ENCODE assay signal across 21 mouse cellular contexts in genomic region chr2:94184142-94184541, GRCm38 (mm10). TPM values are rescaled to one million over a fixed set of nuclear protein-coding genes. Genes with fewer than 3 reads are reported as not detected.
DNase-seq lines count a peak whose midpoint lies in the region; ATAC-seq and TF ChIP-seq lines count a peak whose summit lies in the region.
"Had no signal": no experiment of that assay in that cellular context is flagged by ENCODE, and none has a peak within 500 bp of the region (broad histone marks: within the 10 kb centered on the region; RNA-seq: fewer than 3 reads in every experiment).

No protein-coding gene starts in this region.

- no peak overlapping the region for H3K4me3 ChIP-seq in forebrain, embryonic 11.5 days (ENCODE audit: low read depth, low read length)
- H3K4me3 ChIP-seq in forebrain, embryonic 15.5 days: no peak overlapping the region
- no peak overlapping the region for H3K4me3 ChIP-seq in midbrain, embryonic 11.5 days (ENCODE audit: low read depth, low read length)
- no peak overlapping the region for H3K4me3 ChIP-seq in midbrain, embryonic 15.5 days
- H3K4me3 ChIP-seq in CH12.LX (replicated peaks in 1 of 3; ENCODE audit: low read depth in 2 of 3, low read length in 2 of 3, poor library complexity in 1 of 3): no peak overlapping the region
- H3K4me3 ChIP-seq: embryonic facial prominence, embryonic 15.5 days; limb, embryonic 13.5 days; liver, embryonic 12.5 days had no signal

- no peak for TF ChIP-seq CTCF in CH12.LX (conservative IDR thresholded peaks at IDR 0.05 in 1 of 2, IDR thresholded peaks at IDR 0.05 in 1 of 2; ENCODE audit: low read depth in 2 of 2, low read length in 2 of 2)

- TF ChIP-seq RAD21 in CH12.LX (IDR thresholded peaks at IDR 0.05; ENCODE audit: low read depth, low read length): no peak

- peak; percentile 51 for DNase-seq in forebrain, embryonic 11.5 days (ENCODE audit: low spot score)
- no peak for DNase-seq in midbrain, embryonic 11.5 days (ENCODE audit: low spot score, missing footprints)
- DNase-seq in CH12.LX (ENCODE audit: extremely low read depth): no peak
- peak; percentile 11 for DNase-seq in embryo, embryonic 10 days (ENCODE audit: low spot score)
- DNase-seq in thymus, postnatal 25 days: no peak
- DNase-seq in spleen, postnatal 4 days (ENCODE audit: low spot score in 2 of 2): no peak
- DNase-seq: adrenal gland, adult 2 months; cerebellum, adult 11-12 months; cerebellum, postnatal 14 days; heart, postnatal 4 days; kidney, adult 18-20 months; kidney, postnatal 4 days; lung, adult 18-20 months; lung, postnatal 10 days had no signal

- in situ Hi-C loops in CH12.LX (cut with MboI; ENCODE audit: low pct_ligation_motif_present, low pct_unique_long_range_greater_than_20kb, low sequenced_read_pairs): no loop called here

- no peaks in the 10 kb centered on the region; the same call in 1 of the 2 replicates for H3K4me1 ChIP-seq in forebrain, embryonic 11.5 days (replicated peaks; ENCODE audit: control insufficient read depth, insufficient read depth, low read length)
- H3K4me1 ChIP-seq in forebrain, embryonic 15.5 days: no peaks in the 10 kb centered on the region
- H3K4me1 ChIP-seq in midbrain, embryonic 11.5 days (ENCODE audit: control insufficient read depth, insufficient read depth, low read length): peaks cover 6% of the 10 kb centered on the region
- no peaks in the 10 kb centered on the region for H3K4me1 ChIP-seq in midbrain, embryonic 15.5 days
- H3K4me1 ChIP-seq in CH12.LX (ENCODE audit: control insufficient read depth in 1 of 2, insufficient read depth in 2 of 2): no peaks in the 10 kb centered on the region
- H3K4me1 ChIP-seq: embryonic facial prominence, embryonic 15.5 days; limb, embryonic 13.5 days; liver, embryonic 12.5 days had no signal

- no peaks in the 10 kb centered on the region for H3K9me3 ChIP-seq in forebrain, embryonic 11.5 days (ENCODE audit: control insufficient read depth, low read length)
- H3K9me3 ChIP-seq in forebrain, embryonic 15.5 days: no peaks in the 10 kb centered on the region
- no peaks in the 10 kb centered on the region for H3K9me3 ChIP-seq in midbrain, embryonic 11.5 days (ENCODE audit: control insufficient read depth, low read length)
- no peaks in the 10 kb centered on the region for H3K9me3 ChIP-seq in midbrain, embryonic 15.5 days
- no peaks in the 10 kb centered on the region for H3K9me3 ChIP-seq in CH12.LX (replicated peaks; ENCODE audit: low read length)
- H3K9me3 ChIP-seq: embryonic facial prominence, embryonic 15.5 days; limb, embryonic 13.5 days; liver, embryonic 12.5 days had no signal

- peak; percentile 80 for ATAC-seq in forebrain, embryonic 11.5 days (replicated peaks; ENCODE audit: low FRiP score)
- no peak for ATAC-seq in forebrain, embryonic 15.5 days (replicated peaks)
- peak; percentile 72 for ATAC-seq in midbrain, embryonic 11.5 days (ENCODE audit: low FRiP score)
- no peak for ATAC-seq in midbrain, embryonic 15.5 days (replicated peaks)
- ATAC-seq: inflammation-experienced regulatory T-cells, adult 6 months; liver, embryonic 12.5 days; Patski had no signal

- no peaks in the 10 kb centered on the region for H3K79me2 ChIP-seq in CH12.LX (replicated peaks; ENCODE audit: control insufficient read depth, extremely low read depth, insufficient read depth, poor library complexity, severe bottlenecking)

- H3K36me3 ChIP-seq in forebrain, embryonic 11.5 days (ENCODE audit: control insufficient read depth, insufficient read depth, low read length): no peaks in the 10 kb centered on the region
- H3K36me3 ChIP-seq in forebrain, embryonic 15.5 days: no peaks in the 10 kb centered on the region
- no peaks in the 10 kb centered on the region for H3K36me3 ChIP-seq in midbrain, embryonic 11.5 days (ENCODE audit: control insufficient read depth, insufficient read depth, low read length)
- H3K36me3 ChIP-seq in midbrain, embryonic 15.5 days (replicated peaks): no peaks in the 10 kb centered on the region
- H3K36me3 ChIP-seq in CH12.LX (replicated peaks in 1 of 2; ENCODE audit: control insufficient read depth in 1 of 2, insufficient read depth in 1 of 2, low read length in 1 of 2): no peaks in the 10 kb centered on the region
- H3K36me3 ChIP-seq: embryonic facial prominence, embryonic 15.5 days; limb, embryonic 13.5 days; liver, embryonic 12.5 days had no signal

- H3K4me2 ChIP-seq in forebrain, embryonic 11.5 days (ENCODE audit: low read depth, low read length, severe bottlenecking): no peak overlapping the region
- H3K4me2 ChIP-seq in forebrain, embryonic 15.5 days (replicated peaks): no peak overlapping the region
- no peak overlapping the region for H3K4me2 ChIP-seq in midbrain, embryonic 11.5 days
- H3K4me2 ChIP-seq in midbrain, embryonic 15.5 days: no peak overlapping the region
- peak overlapping the region; percentile 45; the same call in 1 of the 2 replicates for H3K4me2 ChIP-seq in CH12.LX (ENCODE audit: insufficient read depth, low read depth, poor library complexity, severe bottlenecking)
- H3K4me2 ChIP-seq: embryonic facial prominence, embryonic 15.5 days; limb, embryonic 13.5 days; liver, embryonic 12.5 days had no signal

- no peak overlapping the region for H3K27ac ChIP-seq in forebrain, embryonic 11.5 days (ENCODE audit: low read depth, low read length)
- no peak overlapping the region for H3K27ac ChIP-seq in forebrain, embryonic 15.5 days (replicated peaks)
- H3K27ac ChIP-seq in midbrain, embryonic 11.5 days (ENCODE audit: low read depth, low read length): no peak overlapping the region; the same call in 1 of the 2 replicates
- no peak overlapping the region for H3K27ac ChIP-seq in midbrain, embryonic 15.5 days
- no peak overlapping the region for H3K27ac ChIP-seq in CH12.LX (ENCODE audit: insufficient read depth, low read depth)
- H3K27ac ChIP-seq: embryonic facial prominence, embryonic 15.5 days; limb, embryonic 13.5 days; liver, embryonic 12.5 days had no signal

- no peak for TF ChIP-seq EP300 in CH12.LX (IDR thresholded peaks at IDR 0.05; ENCODE audit: low read length)

- 6% methylated on average over 6 of the region's 6 CpGs for WGBS in forebrain, embryonic 11.5 days
- WGBS in forebrain, embryonic 15.5 days: under 1% methylated on average over 6 of the region's 6 CpGs
- 4% methylated on average over 6 of the region's 6 CpGs for WGBS in midbrain, embryonic 11.5 days
- WGBS in midbrain, embryonic 15.5 days: 6% methylated on average over 6 of the region's 6 CpGs

- H3K27me3 ChIP-seq in forebrain, embryonic 11.5 days (ENCODE audit: control insufficient read depth, insufficient read depth, low read length): no peaks in the 10 kb centered on the region
- H3K27me3 ChIP-seq in forebrain, embryonic 15.5 days: no peaks in the 10 kb centered on the region
- H3K27me3 ChIP-seq in midbrain, embryonic 11.5 days (ENCODE audit: control insufficient read depth, insufficient read depth, low read length): no peaks in the 10 kb centered on the region
- no peaks in the 10 kb centered on the region for H3K27me3 ChIP-seq in midbrain, embryonic 15.5 days (replicated peaks)
- H3K27me3 ChIP-seq in CH12.LX (replicated peaks): peaks cover 41% of the 10 kb centered on the region

- no peak overlapping the region for H3K9ac ChIP-seq in forebrain, embryonic 11.5 days (ENCODE audit: low read length)
- H3K9ac ChIP-seq in forebrain, embryonic 15.5 days (replicated peaks): no peak overlapping the region
- H3K9ac ChIP-seq in midbrain, embryonic 11.5 days (ENCODE audit: low read length): no peak overlapping the region
- no peak overlapping the region for H3K9ac ChIP-seq in midbrain, embryonic 15.5 days
- H3K9ac ChIP-seq in CH12.LX (ENCODE audit: insufficient read depth, low read depth): no peak overlapping the region
- H3K9ac ChIP-seq: embryonic facial prominence, embryonic 15.5 days; limb, embryonic 13.5 days; liver, embryonic 12.5 days had no signal

- dilution Hi-C loops in CH12.LX (cut with MboI; ENCODE audit: extremely low pct_ligation_motif_present, extremely low pct_unique_long_range_greater_than_20kb, low sequenced_read_pairs): no loop called here

- TF ChIP-seq POLR2A in CH12.LX (IDR thresholded peaks at IDR 0.05; ENCODE audit: low read depth, low read length): no peak

TF ChIP-seq in CH12.LX, 34 proteins besides CTCF, POLR2A, EP300 and RAD21:
- TF ChIP-seq ZNF384 (IDR thresholded peaks at IDR 0.05; ENCODE audit: low read depth, low read length) (no peak), ZMIZ1 (IDR thresholded peaks at IDR 0.05; ENCODE audit: low read depth, low read length) (no peak), ZC3H11A (IDR thresholded peaks at IDR 0.05; ENCODE audit: low read depth, low read length) (no peak), TBP (conservative IDR thresholded peaks at IDR 0.05; ENCODE audit: low read depth, low read length) (no peak), E2F4 (IDR thresholded peaks at IDR 0.05; ENCODE audit: insufficient replicate concordance, low read depth, low read length) (no peak), CHD1 (IDR thresholded peaks at IDR 0.05; ENCODE audit: low read depth, low read length) (no peak), NELFE (IDR thresholded peaks at IDR 0.05; ENCODE audit: low read depth, low read length) (no peak), UBTF (IDR thresholded peaks at IDR 0.05; ENCODE audit: low read depth, low read length) (no peak), MYC (IDR thresholded peaks at IDR 0.05; ENCODE audit: low read depth, low read length) (no peak), MXI1 (IDR thresholded peaks at IDR 0.05; ENCODE audit: low read depth, low read length) (no peak), KAT2A (IDR thresholded peaks at IDR 0.05; ENCODE audit: insufficient replicate concordance, low read length) (no peak), MAFK (IDR thresholded peaks at IDR 0.05; ENCODE audit: insufficient replicate concordance, low read length) (no peak), MEF2A (IDR thresholded peaks at IDR 0.05; ENCODE audit: borderline replicate concordance, low read depth, low read length) (no peak), IRF4 (IDR thresholded peaks at IDR 0.05; ENCODE audit: low read depth, low read length) (no peak), BHLHE40 (IDR thresholded peaks at IDR 0.05; ENCODE audit: low read depth, low read length) (no peak), USF1 (IDR thresholded peaks at IDR 0.05; ENCODE audit: low read depth, low read length) (no peak)
TF ChIP-seq in CH12.LX: peak in this region for 0.

RNA-seq across cellular contexts. Expression of gene Hsd17b12, which starts 26.4 kb away (rescaled TPM):
- 117 and 128 TPM in 2 replicates for polyA plus RNA-seq in forebrain, embryonic 11.5 days (2014; fragmentation: Nextera tagmentation; extraction: Ambion mirVana)
- polyA plus RNA-seq in forebrain, embryonic 15.5 days (2015; fragmentation: Nextera tagmentation; extraction: Ambion mirVana): 119 and 122 TPM in 2 replicates
- polyA plus RNA-seq in midbrain, embryonic 11.5 days (2014; fragmentation: Nextera tagmentation; extraction: Ambion mirVana): 131 and 141 TPM in 2 replicates
- polyA plus RNA-seq in midbrain, embryonic 15.5 days (2015; fragmentation: Nextera tagmentation; extraction: Ambion mirVana): 132 and 135 TPM in 2 replicates
- 70.7 and 81.1 TPM in 2 replicates for total RNA-seq in CH12.LX (2012; rRNA removed)
- total RNA-seq in CH12.LX (2014; rRNA removed): 117 and 124 TPM in 2 replicates
- polyA plus RNA-seq in CH12.LX (2012; ENCODE audit: insufficient read length, low read depth): 110 and 114 TPM in 2 replicates

Comparison
In these comparisons a context has a peak if more than half of its experiments do, and no peak if none do; other contexts are left out.
1. ATAC-seq: peak in forebrain, embryonic 11.5 days (single experiment) and midbrain, embryonic 11.5 days (single experiment); none in forebrain, embryonic 15.5 days (single experiment) and midbrain, embryonic 15.5 days (single experiment).
2. DNase-seq: peak in forebrain, embryonic 11.5 days (single experiment) and embryo, embryonic 10 days (single experiment); none in midbrain, embryonic 11.5 days (single experiment), CH12.LX (single experiment), thymus, postnatal 25 days (single experiment) and spleen, postnatal 4 days (0 of 2).